Mouse (Mus musculus): ENCODE results near the gene Rnf126. TPM values are rescaled to one million over a fixed set of nuclear protein-coding genes. Genes with fewer than 3 reads are reported as not detected.
A peak's percentile ranks its signal among the peaks of the same experiment; 100 is the strongest.
"Not testable (repeated sequence)": the region's sequence is repeated elsewhere in the genome, so short reads cannot be mapped to it uniquely, and the experiment has no call there.

Gene Rnf126
- polyA plus RNA-seq, 1 experiment, result 38.4 TPM

DNA sequence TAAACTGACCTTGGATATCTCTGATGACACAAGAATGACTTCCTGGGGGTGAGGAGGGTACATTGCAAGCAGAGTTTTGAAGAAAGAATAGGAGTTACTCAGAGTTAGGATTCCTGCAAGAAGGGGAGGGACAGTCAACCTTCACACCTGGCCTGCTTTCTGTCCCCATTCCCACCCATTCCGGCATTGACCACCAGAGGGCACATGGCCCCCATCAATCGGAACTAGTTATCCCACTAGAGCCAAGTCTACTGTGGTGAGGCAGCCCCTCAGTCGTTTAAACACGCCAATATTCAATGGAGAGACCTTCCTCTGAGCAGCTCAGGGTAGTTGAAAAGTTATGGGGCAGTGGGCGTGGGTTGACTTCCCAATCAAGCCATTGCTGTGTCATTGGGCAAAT lies 1.6 kb upstream of the Rnf126 start:
- peak; percentile 82; the same call in 1 of the 2 replicates for TF ChIP-seq CTCF (IDR thresholded peaks at IDR 0.05; ENCODE audit: borderline replicate concordance, insufficient read depth, low read length)
- no peak for TF ChIP-seq POLR2A (IDR thresholded peaks at IDR 0.05; ENCODE audit: low read depth, low read length)
- Histone ChIP-seq H3K4me3 (ENCODE audit: insufficient read depth, low read length) (no peak overlapping the region), H3K27ac (ENCODE audit: insufficient read depth, low read length) (no peak overlapping the region), H3K4me1 (ENCODE audit: control insufficient read depth, insufficient read depth, low read length) (peaks cover 9% of the 10 kb centered on the region; the same call in 1 of the 2 replicates)

DNA sequence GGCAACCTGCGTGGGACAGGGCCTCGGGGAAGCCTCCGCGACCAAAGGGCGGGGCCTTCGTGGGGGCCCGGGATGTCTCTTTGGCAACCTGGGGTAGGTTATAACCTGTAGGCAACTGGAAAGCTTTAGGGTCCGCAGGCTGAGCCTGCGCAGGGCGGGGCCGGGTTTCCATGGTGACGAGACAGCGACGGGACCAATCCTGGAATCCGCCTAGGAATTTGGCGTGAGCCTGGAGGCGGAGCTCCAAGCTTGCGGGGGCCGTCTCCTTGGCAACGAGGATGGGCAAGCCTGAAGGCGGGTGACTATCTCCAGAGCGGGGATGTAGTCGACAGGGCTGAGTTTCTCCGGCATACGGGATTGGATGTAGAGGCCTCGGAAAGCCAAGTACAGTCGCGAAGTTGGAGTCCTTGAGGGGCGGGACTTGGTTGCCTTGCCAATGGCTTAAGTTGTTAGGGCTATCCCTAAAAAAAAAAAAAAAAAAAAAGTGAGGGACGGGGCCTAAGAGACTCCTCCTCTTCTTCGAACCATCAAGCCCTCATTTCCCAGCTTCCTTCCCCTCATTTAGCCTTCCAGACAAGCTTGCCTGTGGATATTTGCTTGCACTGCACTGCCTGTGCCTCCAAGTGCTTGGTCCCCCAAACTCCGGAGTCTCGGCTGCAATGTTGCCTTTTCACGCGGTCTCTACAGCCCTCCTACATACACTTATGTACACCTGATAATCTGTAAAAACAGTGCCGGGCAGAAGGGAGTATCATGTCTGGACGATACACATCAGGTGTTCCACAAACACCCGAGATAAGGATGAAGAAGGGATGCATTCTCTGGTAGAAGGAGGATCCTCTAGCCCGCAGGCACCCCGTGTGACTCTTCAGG lies 856 bp upstream of the Rnf126 start:
- Histone ChIP-seq H3K4me1 (ENCODE audit: control insufficient read depth, insufficient read depth, low read length) (peaks cover 11% of the 10 kb centered on the region; the same call in 1 of the 2 replicates), H3K27ac (ENCODE audit: insufficient read depth, low read length) (peak overlapping the region; percentile 89), H3K4me3 (ENCODE audit: insufficient read depth, low read length) (peak overlapping the region; percentile 61)
- TF ChIP-seq CTCF (IDR thresholded peaks at IDR 0.05; ENCODE audit: borderline replicate concordance, insufficient read depth, low read length), result no peak
- TF ChIP-seq POLR2A (IDR thresholded peaks at IDR 0.05; ENCODE audit: low read depth, low read length), result peak; percentile 13

DNA sequence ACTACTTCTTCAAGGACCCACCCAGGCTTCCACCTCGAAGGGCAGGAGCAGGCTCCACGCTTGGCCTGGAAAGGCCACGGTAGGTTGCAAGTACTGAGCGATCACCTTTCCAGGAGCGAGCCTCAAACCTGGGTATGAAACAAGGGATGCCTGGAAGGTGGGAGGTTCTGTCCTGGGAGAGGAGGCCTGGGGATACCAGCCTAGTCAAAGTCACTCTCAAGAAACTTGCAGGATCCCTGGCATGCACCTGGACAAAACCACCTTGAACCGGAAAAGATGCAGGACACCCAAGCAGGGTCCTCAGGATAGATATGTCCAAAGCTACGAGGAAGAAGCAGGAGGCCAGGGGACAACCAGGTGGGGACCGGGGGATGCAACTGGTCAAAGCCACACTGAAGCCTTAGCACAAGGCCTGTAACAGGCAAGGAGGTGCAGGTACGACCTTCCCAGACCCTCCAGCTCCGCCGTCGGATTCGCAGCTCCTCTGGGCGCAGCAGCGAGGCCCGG lies 698 bp downstream of the Rnf126 start:
- TF ChIP-seq CTCF (IDR thresholded peaks at IDR 0.05; ENCODE audit: borderline replicate concordance, insufficient read depth, low read length), result no peak
- no peak; the same call in 1 of the 2 replicates for TF ChIP-seq POLR2A (IDR thresholded peaks at IDR 0.05; ENCODE audit: low read depth, low read length)
- Histone ChIP-seq H3K4me1 (ENCODE audit: control insufficient read depth, insufficient read depth, low read length) (peaks cover 11% of the 10 kb centered on the region; the same call in 1 of the 2 replicates), H3K4me3 (ENCODE audit: insufficient read depth, low read length) (peak overlapping the region; percentile 79), H3K27ac (ENCODE audit: insufficient read depth, low read length) (peak overlapping the region; percentile 74; the same call in 1 of the 2 replicates)

DNA sequence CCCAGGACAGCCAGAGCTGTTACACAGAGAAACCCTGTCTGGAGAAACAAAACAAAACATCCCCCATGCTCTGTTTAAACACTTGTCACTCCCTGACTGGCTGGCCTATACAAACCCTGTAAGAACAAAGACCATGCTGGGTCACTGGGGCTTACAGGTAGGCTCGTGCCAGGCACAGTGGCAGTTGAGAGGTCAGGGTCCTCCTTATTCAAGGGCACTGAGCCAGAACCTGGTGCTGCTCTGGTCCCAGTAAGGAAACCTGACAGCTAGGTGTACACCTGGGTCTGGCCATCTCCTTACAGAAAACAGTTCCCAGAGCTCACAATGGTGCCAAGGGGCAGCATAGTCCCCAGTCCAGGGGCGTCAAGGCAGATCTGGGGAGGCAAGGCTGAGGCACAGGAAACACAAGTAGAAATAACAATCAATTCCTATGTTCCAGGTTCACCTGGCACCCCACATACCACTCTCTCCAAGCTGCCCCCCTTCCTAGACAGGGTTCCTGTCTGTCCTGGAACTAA lies 1.5 kb downstream of the Rnf126 start:
- no peak overlapping the region for H3K27ac ChIP-seq (ENCODE audit: insufficient read depth, low read length)
- peak overlapping the region; percentile 79 for H3K4me3 ChIP-seq (ENCODE audit: insufficient read depth, low read length)
- peaks cover 11% of the 10 kb centered on the region; the same call in 1 of the 2 replicates for H3K4me1 ChIP-seq (ENCODE audit: control insufficient read depth, insufficient read depth, low read length)
- TF ChIP-seq POLR2A (IDR thresholded peaks at IDR 0.05; ENCODE audit: low read depth, low read length) (no peak), CTCF (IDR thresholded peaks at IDR 0.05; ENCODE audit: borderline replicate concordance, insufficient read depth, low read length) (no peak)

DNA sequence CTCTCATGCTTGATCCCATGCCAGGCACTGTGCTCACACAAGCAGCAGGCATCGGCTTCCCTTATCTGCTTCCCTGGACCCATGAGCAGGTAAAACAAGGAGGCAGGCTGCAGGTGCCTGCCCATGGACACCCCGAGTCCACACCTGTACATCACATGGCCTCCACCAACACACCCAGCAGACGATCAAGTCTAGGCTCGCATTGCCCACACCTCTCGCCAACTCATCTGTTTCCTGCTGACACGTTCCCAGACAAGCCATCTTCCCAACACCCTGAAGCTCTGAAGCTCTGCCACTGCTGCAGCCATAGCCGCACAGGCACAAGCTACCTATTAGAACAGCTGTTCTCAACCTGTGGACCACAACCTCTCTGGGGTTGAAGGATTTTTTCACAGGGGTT lies 2.5 kb downstream of the Rnf126 start:
- Histone ChIP-seq H3K27ac (ENCODE audit: insufficient read depth, low read length) (no peak overlapping the region), H3K4me1 (ENCODE audit: control insufficient read depth, insufficient read depth, low read length) (peaks cover 11% of the 10 kb centered on the region; the same call in 1 of the 2 replicates), H3K4me3 (ENCODE audit: insufficient read depth, low read length) (no peak overlapping the region)
- TF ChIP-seq CTCF (IDR thresholded peaks at IDR 0.05; ENCODE audit: borderline replicate concordance, insufficient read depth, low read length) (no peak), POLR2A (IDR thresholded peaks at IDR 0.05; ENCODE audit: low read depth, low read length) (no peak)

DNA sequence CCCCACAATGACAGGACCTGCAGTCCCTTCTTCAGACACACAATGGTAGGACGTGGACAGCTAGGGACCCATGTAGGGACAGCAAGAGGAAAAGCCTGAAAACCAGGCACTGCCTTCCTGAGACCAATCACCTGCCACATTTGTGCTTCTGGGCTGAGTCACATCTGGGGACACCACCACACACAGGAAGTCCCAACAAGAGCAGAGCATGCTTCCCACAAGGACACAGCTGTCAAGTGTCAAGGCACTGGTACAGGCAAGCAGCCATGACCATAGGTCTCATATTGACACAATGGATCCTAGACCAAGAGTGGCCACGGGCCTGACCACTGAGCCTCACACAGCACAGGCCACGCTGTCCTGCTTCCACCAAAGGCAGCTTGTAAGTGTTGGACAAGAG lies 3.9 kb downstream of the Rnf126 start:
- TF ChIP-seq POLR2A (IDR thresholded peaks at IDR 0.05; ENCODE audit: low read depth, low read length) (no peak), CTCF (IDR thresholded peaks at IDR 0.05; ENCODE audit: borderline replicate concordance, insufficient read depth, low read length) (no peak)
- Histone ChIP-seq H3K27ac (ENCODE audit: insufficient read depth, low read length) (no peak overlapping the region), H3K4me3 (ENCODE audit: insufficient read depth, low read length) (no peak overlapping the region), H3K4me1 (ENCODE audit: control insufficient read depth, insufficient read depth, low read length) (peaks cover 9% of the 10 kb centered on the region; the same call in 1 of the 2 replicates)

DNA sequence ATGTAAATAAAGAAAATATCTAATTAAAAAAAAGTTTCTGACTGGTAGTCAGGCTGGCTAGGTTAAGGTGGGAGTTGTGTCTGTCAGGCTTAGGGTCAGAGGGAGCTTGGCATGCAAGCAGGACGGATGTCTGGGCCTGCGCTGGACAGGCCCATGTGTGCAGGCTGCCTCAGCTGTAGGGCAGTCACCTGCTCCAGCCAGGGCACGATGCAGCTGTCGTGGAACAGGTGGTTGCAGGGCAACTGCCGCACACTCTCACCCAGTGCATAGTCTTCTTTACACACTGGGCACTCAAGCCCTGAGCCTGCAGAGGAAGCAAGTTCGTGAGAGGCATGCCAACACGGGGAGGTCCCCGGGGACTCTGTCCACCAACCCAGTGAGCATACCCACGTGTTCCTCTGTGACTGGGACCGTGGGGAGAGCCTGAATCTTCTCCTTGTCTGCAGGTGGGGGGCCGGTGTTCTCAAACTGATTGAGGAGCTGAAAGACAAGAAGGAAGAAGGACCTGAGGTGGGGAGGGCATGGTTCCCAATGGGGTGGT lies 6.1 kb downstream of the Rnf126 start:
- TF ChIP-seq CTCF (IDR thresholded peaks at IDR 0.05; ENCODE audit: borderline replicate concordance, insufficient read depth, low read length) (no peak), POLR2A (IDR thresholded peaks at IDR 0.05; ENCODE audit: low read depth, low read length) (no peak)
- Histone ChIP-seq H3K4me3 (ENCODE audit: insufficient read depth, low read length) (no peak overlapping the region), H3K4me1 (ENCODE audit: control insufficient read depth, insufficient read depth, low read length) (0 out of 2 replicates have a peak, but pooled peaks cover 7% of the 10 kb centered on the region), H3K27ac (ENCODE audit: insufficient read depth, low read length) (no peak overlapping the region)

DNA sequence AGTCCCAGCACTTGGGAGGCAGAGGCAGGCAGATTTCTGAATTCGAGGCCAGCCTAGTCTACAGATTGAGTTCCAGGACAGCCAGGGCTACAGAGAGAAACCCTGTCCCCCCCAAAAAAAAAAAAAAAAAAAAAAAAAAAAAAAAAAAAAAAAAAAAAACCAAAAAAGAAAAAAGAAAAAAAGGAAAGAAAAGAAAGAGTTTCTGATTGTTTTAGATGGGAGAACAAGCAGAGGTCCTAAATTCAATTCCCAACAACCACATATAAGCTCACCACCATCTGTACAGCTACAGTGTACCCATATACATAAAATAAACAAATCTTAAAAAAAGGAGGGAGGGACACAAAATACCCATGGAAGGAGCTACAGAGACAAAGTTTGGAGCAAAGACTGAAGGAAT lies 7.1 kb downstream of the Rnf126 start:
- H3K4me3 ChIP-seq (ENCODE audit: insufficient read depth, low read length); H3K4me1 ChIP-seq (ENCODE audit: control insufficient read depth, insufficient read depth, low read length); H3K27ac ChIP-seq (ENCODE audit: insufficient read depth, low read length): not testable (repeated sequence)

DNA sequence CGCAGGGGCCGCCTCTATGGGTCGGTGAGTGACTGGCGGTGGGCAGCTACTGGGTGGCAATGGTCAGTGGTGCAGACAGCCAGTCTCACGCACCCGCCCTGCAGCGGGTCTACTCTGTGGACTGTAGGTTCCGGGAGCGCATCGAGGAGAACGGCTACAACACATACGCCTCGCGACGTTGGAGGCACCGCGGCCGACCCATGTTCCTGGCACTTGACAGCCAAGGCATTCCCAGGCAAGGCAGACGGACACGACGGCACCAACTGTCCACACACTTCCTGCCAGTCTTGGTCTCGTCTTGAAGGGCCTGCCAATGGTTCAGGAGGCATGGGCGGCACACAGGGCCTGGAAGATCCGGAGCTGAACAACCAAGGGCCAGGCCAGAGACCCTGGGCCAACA lies 10.1 kb downstream of the Rnf126 start:
- no peaks in the 10 kb centered on the region for H3K4me1 ChIP-seq (ENCODE audit: control insufficient read depth, insufficient read depth, low read length)
- no peak for TF ChIP-seq POLR2A (IDR thresholded peaks at IDR 0.05; ENCODE audit: low read depth, low read length)
- TF ChIP-seq CTCF (IDR thresholded peaks at IDR 0.05; ENCODE audit: borderline replicate concordance, insufficient read depth, low read length), result no peak
- H3K27ac ChIP-seq (ENCODE audit: insufficient read depth, low read length), result no peak overlapping the region
- no peak overlapping the region for H3K4me3 ChIP-seq (ENCODE audit: insufficient read depth, low read length)

DNA sequence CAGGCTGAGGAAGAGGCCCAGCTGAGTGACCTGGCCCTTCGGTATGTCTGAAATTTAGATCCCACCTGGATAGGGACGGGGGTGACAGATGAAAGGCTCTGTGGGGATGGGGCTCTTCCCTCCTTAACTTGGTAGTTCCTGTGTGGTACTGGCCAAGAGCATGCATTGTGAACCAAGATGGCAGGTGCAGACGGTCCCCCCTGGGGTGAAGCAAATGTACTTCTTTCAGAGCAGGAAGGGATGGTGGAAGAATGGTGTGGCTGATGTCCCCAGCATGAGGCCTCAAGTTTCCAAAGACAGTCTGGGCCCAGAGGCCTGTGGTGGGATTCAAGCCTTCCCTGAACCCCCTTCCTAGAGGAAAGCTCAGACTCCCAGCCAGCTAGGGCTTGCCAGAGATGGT lies 10.9 kb downstream of the Rnf126 start:
- TF ChIP-seq CTCF (IDR thresholded peaks at IDR 0.05; ENCODE audit: borderline replicate concordance, insufficient read depth, low read length), result no peak
- TF ChIP-seq POLR2A (IDR thresholded peaks at IDR 0.05; ENCODE audit: low read depth, low read length), result no peak
- no peak overlapping the region for H3K4me3 ChIP-seq (ENCODE audit: insufficient read depth, low read length)
- H3K4me1 ChIP-seq (ENCODE audit: control insufficient read depth, insufficient read depth, low read length), result no peaks in the 10 kb centered on the region
- H3K27ac ChIP-seq (ENCODE audit: insufficient read depth, low read length), result no peak overlapping the region

All from embryonic fibroblast, embryonic 13.5 days (primary cell).